Mouse (Mus musculus): ENCODE results near the gene Sipa1l3.

Gene Sipa1l3

GRCm38 (mm10) chr7:29433725-29434124 lies 84.7 kb downstream of the Sipa1l3 start:
- Histone ChIP-seq H3K4me1 (replicated peaks; ENCODE audit: low read depth, low read length) (peaks cover 78% of the 10 kb centered on the region), H3K9me3 (ENCODE audit: low read length) (no peaks in the 10 kb centered on the region), H3K27me3 (ENCODE audit: insufficient read depth, low read length) (no peaks in the 10 kb centered on the region), H3K4me3 (replicated peaks; ENCODE audit: low read length) (no peak overlapping the region), H3K36me3 (ENCODE audit: insufficient read depth, low read length) (peaks cover 13% of the 10 kb centered on the region; the same call in 1 of the 2 replicates)
- TF ChIP-seq POU5F1 (IDR thresholded peaks at IDR 0.05; ENCODE audit: borderline replicate concordance, low read length) (no peak), CTCF (conservative IDR thresholded peaks at IDR 0.05; ENCODE audit: low read length) (no peak), NANOG (IDR thresholded peaks at IDR 0.05; ENCODE audit: borderline replicate concordance, low read length) (no peak)

- TF ChIP-seq CTCF (conservative IDR thresholded peaks at IDR 0.05; ENCODE audit: low read length) (no peak), POU5F1 (IDR thresholded peaks at IDR 0.05; ENCODE audit: borderline replicate concordance, low read length) (no peak), NANOG (IDR thresholded peaks at IDR 0.05; ENCODE audit: borderline replicate concordance, low read length) (no peak)
- Histone ChIP-seq H3K27me3 (ENCODE audit: insufficient read depth, low read length) (no peaks in the 10 kb centered on the region), H3K9me3 (ENCODE audit: low read length) (no peaks in the 10 kb centered on the region), H3K4me1 (replicated peaks; ENCODE audit: low read depth, low read length) (peaks cover 71% of the 10 kb centered on the region), H3K4me3 (replicated peaks; ENCODE audit: low read length) (no peak overlapping the region), H3K36me3 (ENCODE audit: insufficient read depth, low read length) (peaks cover 12% of the 10 kb centered on the region; the same call in 1 of the 2 replicates)
These were observed 85.4 kb downstream of the Sipa1l3 start for GRCm38 (mm10) chr7:29432947-29433553.

GRCm38 (mm10) chr7:29432180-29432946 lies 86.1 kb downstream of the Sipa1l3 start:
- Histone ChIP-seq H3K27me3 (ENCODE audit: insufficient read depth, low read length) (no peaks in the 10 kb centered on the region), H3K9me3 (ENCODE audit: low read length) (no peaks in the 10 kb centered on the region), H3K36me3 (ENCODE audit: insufficient read depth, low read length) (peaks cover 12% of the 10 kb centered on the region; the same call in 1 of the 2 replicates), H3K4me3 (replicated peaks; ENCODE audit: low read length) (peak overlapping the region; percentile 53), H3K4me1 (replicated peaks; ENCODE audit: low read depth, low read length) (peaks cover 69% of the 10 kb centered on the region)
- no peak for TF ChIP-seq POU5F1 (IDR thresholded peaks at IDR 0.05; ENCODE audit: borderline replicate concordance, low read length)
- TF ChIP-seq CTCF (conservative IDR thresholded peaks at IDR 0.05; ENCODE audit: low read length): no peak
- no peak for TF ChIP-seq NANOG (IDR thresholded peaks at IDR 0.05; ENCODE audit: borderline replicate concordance, low read length)

- Histone ChIP-seq H3K4me1 (replicated peaks; ENCODE audit: low read depth, low read length) (peaks cover 61% of the 10 kb centered on the region), H3K27me3 (ENCODE audit: insufficient read depth, low read length) (no peaks in the 10 kb centered on the region), H3K9me3 (ENCODE audit: low read length) (no peaks in the 10 kb centered on the region), H3K36me3 (ENCODE audit: insufficient read depth, low read length) (peaks cover 12% of the 10 kb centered on the region; the same call in 1 of the 2 replicates), H3K4me3 (replicated peaks; ENCODE audit: low read length) (peak overlapping the region; percentile 10)
- no peak for TF ChIP-seq CTCF (conservative IDR thresholded peaks at IDR 0.05; ENCODE audit: low read length)
- TF ChIP-seq NANOG (IDR thresholded peaks at IDR 0.05; ENCODE audit: borderline replicate concordance, low read length): no peak
- TF ChIP-seq POU5F1 (IDR thresholded peaks at IDR 0.05; ENCODE audit: borderline replicate concordance, low read length): no peak
These were observed 87.7 kb downstream of the Sipa1l3 start for GRCm38 (mm10) chr7:29430739-29431211.

- H3K4me1 ChIP-seq (replicated peaks; ENCODE audit: low read depth, low read length): peaks cover 53% of the 10 kb centered on the region
- TF ChIP-seq POU5F1 (IDR thresholded peaks at IDR 0.05; ENCODE audit: borderline replicate concordance, low read length) (no peak), NANOG (IDR thresholded peaks at IDR 0.05; ENCODE audit: borderline replicate concordance, low read length) (no peak), CTCF (conservative IDR thresholded peaks at IDR 0.05; ENCODE audit: low read length) (no peak)
- H3K4me3 ChIP-seq (replicated peaks; ENCODE audit: low read length): no peak overlapping the region
- no peaks in the 10 kb centered on the region for H3K9me3 ChIP-seq (ENCODE audit: low read length)
- peaks cover 7% of the 10 kb centered on the region; the same call in 1 of the 2 replicates for H3K36me3 ChIP-seq (ENCODE audit: insufficient read depth, low read length)
- H3K27me3 ChIP-seq (ENCODE audit: insufficient read depth, low read length): no peaks in the 10 kb centered on the region
These were observed 92.4 kb downstream of the Sipa1l3 start for GRCm38 (mm10) chr7:29426056-29426455.

GRCm38 (mm10) chr7:29425413-29425827 lies 93.0 kb downstream of the Sipa1l3 start:
- Histone ChIP-seq H3K27me3 (ENCODE audit: insufficient read depth, low read length) (no peaks in the 10 kb centered on the region), H3K36me3 (ENCODE audit: insufficient read depth, low read length) (peaks cover 7% of the 10 kb centered on the region; the same call in 1 of the 2 replicates), H3K9me3 (ENCODE audit: low read length) (no peaks in the 10 kb centered on the region), H3K4me3 (replicated peaks; ENCODE audit: low read length) (no peak overlapping the region), H3K4me1 (replicated peaks; ENCODE audit: low read depth, low read length) (peaks cover 53% of the 10 kb centered on the region)
- TF ChIP-seq CTCF (conservative IDR thresholded peaks at IDR 0.05; ENCODE audit: low read length) (no peak), NANOG (IDR thresholded peaks at IDR 0.05; ENCODE audit: borderline replicate concordance, low read length) (no peak)

- peaks cover 7% of the 10 kb centered on the region; the same call in 1 of the 2 replicates for H3K36me3 ChIP-seq (ENCODE audit: insufficient read depth, low read length)
- no peak overlapping the region for H3K4me3 ChIP-seq (replicated peaks; ENCODE audit: low read length)
- H3K27me3 ChIP-seq (ENCODE audit: insufficient read depth, low read length): no peaks in the 10 kb centered on the region
- peaks cover 53% of the 10 kb centered on the region for H3K4me1 ChIP-seq (replicated peaks; ENCODE audit: low read depth, low read length)
- TF ChIP-seq CTCF (conservative IDR thresholded peaks at IDR 0.05; ENCODE audit: low read length): no peak
- no peak for TF ChIP-seq POU5F1 (IDR thresholded peaks at IDR 0.05; ENCODE audit: borderline replicate concordance, low read length)
- H3K9me3 ChIP-seq (ENCODE audit: low read length): no peaks in the 10 kb centered on the region
These were observed 93.8 kb downstream of the Sipa1l3 start for GRCm38 (mm10) chr7:29424690-29425089.

GRCm38 (mm10) chr7:29421909-29422244 lies 96.6 kb downstream of the Sipa1l3 start:
- Histone ChIP-seq H3K9me3 (ENCODE audit: low read length) (no peaks in the 10 kb centered on the region), H3K4me1 (replicated peaks; ENCODE audit: low read depth, low read length) (peaks cover 81% of the 10 kb centered on the region), H3K27me3 (ENCODE audit: insufficient read depth, low read length) (no peaks in the 10 kb centered on the region), H3K4me3 (replicated peaks; ENCODE audit: low read length) (peak overlapping the region; percentile 32; the same call in 1 of the 2 replicates), H3K36me3 (ENCODE audit: insufficient read depth, low read length) (0 out of 2 replicates have a peak, but pooled peaks cover 7% of the 10 kb centered on the region)
- no peak for TF ChIP-seq NANOG (IDR thresholded peaks at IDR 0.05; ENCODE audit: borderline replicate concordance, low read length)
- TF ChIP-seq POU5F1 (IDR thresholded peaks at IDR 0.05; ENCODE audit: borderline replicate concordance, low read length): no peak
- TF ChIP-seq CTCF (conservative IDR thresholded peaks at IDR 0.05; ENCODE audit: low read length): no peak

Measured in E14TG2a.4 (cell line).